Mouse (Mus musculus): ENCODE data around the gene Ascc2.

- TF ChIP-seq CTCF (IDR thresholded peaks at IDR 0.05; ENCODE audit: insufficient read depth, low read depth, low read length) (no peak), POLR2A (IDR thresholded peaks at IDR 0.05; ENCODE audit: insufficient read depth, low read depth, low read length) (no peak)
Measured at GRCm38 (mm10) chr11:4599916-4600315, 37.6 kb upstream of the Ascc2 start.
